Mouse (Mus musculus) heart, embryonic 14.5 days (tissue): ENCODE measurements around the gene Elmod3. TPM values are rescaled to one million over a fixed set of nuclear protein-coding genes. Genes with fewer than 3 reads are reported as not detected.

ENCODE experiments used
- ATAC-seq: fragments of 200-750 bp; cut with Nextera tagmentation; 2 replicates; pipeline ENCODE4 v1.8.0; 2017; ENCODE audit warnings: low read depth, moderate TSS enrichment; ENCODE audit not compliant: insufficient number of reproducible peaks, insufficient read depth, low FRiP score
- H3K27ac ChIP-seq, 2 experiments: fragments of 200-500 bp in 1 of 2; fragments of 300-500 bp in 1 of 2; sonication (generic) in 1 of 2; replicated peaks in 1 of 2; 2 replicates each; pipeline ENCODE4 v1.5.1; 2012 to 2014; ENCODE audit warnings: low read depth in 2 of 2, low read length in 2 of 2, control low read depth in 1 of 2, mild to moderate bottlenecking in 1 of 2, mixed read lengths in 1 of 2; ENCODE audit not compliant: control insufficient read depth in 1 of 2, insufficient read depth in 1 of 2
- H3K27me3 ChIP-seq: fragments of 300-500 bp; sonication (generic); 2 replicates; pipeline ENCODE4 v1.6.1; 2014; ENCODE audit warnings: mild to moderate bottlenecking, low read length, control low read depth; ENCODE audit not compliant: control insufficient read depth, insufficient read depth
- H3K36me3 ChIP-seq: fragments of 300-500 bp; sonication (generic); 2 replicates; pipeline ENCODE4 v1.6.1; 2014; ENCODE audit warnings: mild to moderate bottlenecking, control low read depth, low read length, mixed read lengths; ENCODE audit not compliant: control insufficient read depth, insufficient read depth
- H3K4me1 ChIP-seq, 2 experiments: fragments of 200-500 bp in 1 of 2; fragments of 300-500 bp in 1 of 2; sonication (generic) in 1 of 2; 2 replicates each; pipeline ENCODE4 v1.6.1; 2012 to 2014; ENCODE audit warnings: low read length in 2 of 2, control low read depth in 1 of 2, mixed read lengths in 1 of 2; ENCODE audit not compliant: control insufficient read depth in 2 of 2, insufficient read depth in 2 of 2
- H3K4me2 ChIP-seq: fragments of 300-500 bp; sonication (generic); 2 replicates; pipeline ENCODE4 v1.6.1; 2014; ENCODE audit warnings: mild to moderate bottlenecking, low read length
- H3K4me3 ChIP-seq, 2 experiments: fragments of 200-500 bp in 1 of 2; fragments of 300-500 bp in 1 of 2; sonication (generic) in 1 of 2; 2 replicates each; pipeline ENCODE4 v1.5.1; 2012 to 2014; ENCODE audit warnings: low read length in 2 of 2, mild to moderate bottlenecking in 2 of 2, control low read depth in 1 of 2, low read depth in 1 of 2, moderate library complexity in 1 of 2; ENCODE audit not compliant: control insufficient read depth in 1 of 2, insufficient read depth in 1 of 2
- H3K9ac ChIP-seq: fragments of 300-500 bp; sonication (generic); 2 replicates; pipeline ENCODE4 v1.6.1; 2014; ENCODE audit warnings: mild to moderate bottlenecking, low read length
- H3K9me3 ChIP-seq: fragments of 300-500 bp; sonication (generic); 2 replicates; pipeline ENCODE4 v1.6.1; 2016; ENCODE audit warnings: low read length, control low read depth; ENCODE audit not compliant: control insufficient read depth
- WGBS: fragments of 180-500 bp; shearing (Covaris S2); extraction: QIAGEN DNeasy Blood & Tissue Kit; methylation state at CpG from one replicate; pipeline ENCODE4 v1.1.7; 2014; 5-methylcytosine and 5-hydroxymethylcytosine counted together
- polyA plus RNA-seq: library from polyadenylated mRNA; unstranded; fragments of >200 nt; fragmentation: Nextera tagmentation; extraction: Ambion mirVana; gene quantifications from 2 replicates; pipeline ENCODE4 v1.2.1, GENCODE M21; 2014

The Elmod3 gene
- polyA plus RNA-seq, 1 experiment from 2014 or later, result 16.3 TPM

- WGBS, result 42% methylated on average over 5 of the region's 5 CpGs
- H3K9ac ChIP-seq, result no peak overlapping the region
- no peaks in the 10 kb centered on the region for H3K36me3 ChIP-seq
- no peaks in the 10 kb centered on the region for H3K27me3 ChIP-seq
- no peak for ATAC-seq
- peaks cover under 1 to 5% of the 10 kb centered on the region in 2 experiments; a peak in 3 of 4 replicates for H3K4me1 ChIP-seq
- H3K9me3 ChIP-seq, result no peaks in the 10 kb centered on the region
- peak overlapping the region in 1 of 2 experiments; percentile 16; a peak in 1 of 4 replicates for H3K27ac ChIP-seq
- no peak overlapping the region for H3K4me3 ChIP-seq
- H3K4me2 ChIP-seq, result no peak overlapping the region
Measured at GRCm38 (mm10) chr6:72620920-72621319, 22.7 kb upstream of the Elmod3 start.

GRCm38 (mm10) chr6:72619734-72620532 lies 21.7 kb upstream of the Elmod3 start:
- 30% methylated on average over 12 of the region's 12 CpGs for WGBS
- Histone ChIP-seq H3K4me3 (no peak overlapping the region), H3K4me1 (peaks cover 7 to 15% of the 10 kb centered on the region in 2 experiments), H3K27me3 (no peaks in the 10 kb centered on the region), H3K27ac (peak overlapping the region; percentile 24 to 48), H3K36me3 (no peaks in the 10 kb centered on the region), H3K9me3 (no peaks in the 10 kb centered on the region), H3K4me2 (no peak overlapping the region), H3K9ac (0 out of 2 replicates have a peak overlapping the region, but pooled peaks have one; percentile 9)
- ATAC-seq, result no peak

- peak within 1 kb of the TSS; percentile 75 to 85 for H3K4me3 ChIP-seq
- H3K9ac ChIP-seq, result peak within 1 kb of the TSS; percentile 85
- WGBS, result under 1% methylated on average over 41 of the region's 41 CpGs
- no peaks in the 10 kb centered on the region for H3K9me3 ChIP-seq
- H3K36me3 ChIP-seq, result peaks cover 25% of the 10 kb centered on the region
- H3K4me1 ChIP-seq, result peaks cover 7 to 25% of the 10 kb centered on the region in 2 experiments
- ATAC-seq, result peak; percentile 93
- peak within 1 kb of the TSS; percentile 89 for H3K4me2 ChIP-seq
- peak within 1 kb of the TSS; percentile 88 to 89 for H3K27ac ChIP-seq
- no peaks in the 10 kb centered on the region for H3K27me3 ChIP-seq
Measured at GRCm38 (mm10) chr6:72616643-72617288, 18.6 kb upstream of the Elmod3 start, which contains the start of gene Tgoln1. Tgoln1 (minus strand) TSS chr6:72617000.

GRCm38 (mm10) chr6:72615561-72616375 lies 17.6 kb upstream of the Elmod3 start:
- 19% methylated on average over 25 of the region's 25 CpGs for WGBS
- H3K27ac ChIP-seq, result peak overlapping the region in 1 of 2 experiments; percentile 88; a peak in 1 of 4 replicates
- peaks cover 35% of the 10 kb centered on the region for H3K36me3 ChIP-seq
- peak overlapping the region; percentile 85 for H3K9ac ChIP-seq
- no peaks in the 10 kb centered on the region for H3K27me3 ChIP-seq
- H3K9me3 ChIP-seq, result no peaks in the 10 kb centered on the region
- ATAC-seq, result no peak
- H3K4me3 ChIP-seq, result peak overlapping the region; percentile 75 to 85
- H3K4me2 ChIP-seq, result peak overlapping the region; percentile 89
- H3K4me1 ChIP-seq, result peaks cover 7 to 25% of the 10 kb centered on the region in 2 experiments

- Histone ChIP-seq H3K36me3 (peaks cover 41% of the 10 kb centered on the region), H3K9ac (peak overlapping the region; percentile 85)
- WGBS, result 53% methylated on average over 2 of the region's 2 CpGs
Measured at GRCm38 (mm10) chr6:72615151-72615550, 16.9 kb upstream of the Elmod3 start.

GRCm38 (mm10) chr6:72610261-72610660 lies 12.0 kb upstream of the Elmod3 start:
- 55% methylated on average over 4 of the region's 4 CpGs for WGBS
- H3K4me2 ChIP-seq, result no peak overlapping the region
- no peak overlapping the region for H3K4me3 ChIP-seq
- peaks cover 0 to 17% of the 10 kb centered on the region in 2 experiments; a peak in 3 of 4 replicates for H3K4me1 ChIP-seq
- ATAC-seq, result no peak
- no peak overlapping the region for H3K27ac ChIP-seq
- no peaks in the 10 kb centered on the region for H3K27me3 ChIP-seq
- H3K36me3 ChIP-seq, result peaks cover 87% of the 10 kb centered on the region
- H3K9ac ChIP-seq, result 0 out of 2 replicates have a peak overlapping the region, but pooled peaks have one; percentile 8
- no peaks in the 10 kb centered on the region for H3K9me3 ChIP-seq

More at GRCm38 (mm10) chr6:72615151-72615550, 16.9 kb upstream of the Elmod3 start:
- Histone ChIP-seq H3K4me2 (peak overlapping the region; percentile 89), H3K4me1 (peaks cover 7 to 28% of the 10 kb centered on the region in 2 experiments), H3K9me3 (no peaks in the 10 kb centered on the region), H3K27me3 (no peaks in the 10 kb centered on the region), H3K27ac (no peak overlapping the region), H3K4me3 (peak overlapping the region; percentile 75 to 85; a peak in 3 of 4 replicates)
- ATAC-seq, result no peak

- no peak overlapping the region for H3K4me3 ChIP-seq
- ATAC-seq, result no peak
- H3K36me3 ChIP-seq, result peaks cover 96% of the 10 kb centered on the region
- no peak overlapping the region for H3K9ac ChIP-seq
- no peak overlapping the region for H3K4me2 ChIP-seq
- H3K4me1 ChIP-seq, result 0 out of 4 replicates have a peak, but pooled peaks cover 0 to 3% of the 10 kb centered on the region in 2 experiments
- no peaks in the 10 kb centered on the region for H3K9me3 ChIP-seq
- WGBS, result 86% methylated on average over 4 of the region's 4 CpGs
- no peak overlapping the region for H3K27ac ChIP-seq
- no peaks in the 10 kb centered on the region for H3K27me3 ChIP-seq
Measured at GRCm38 (mm10) chr6:72608662-72609184, 10.5 kb upstream of the Elmod3 start.
